Mouse (Mus musculus) thymus, adult 2 months (tissue): ENCODE results near the gene Anp32b.

Source experiments
- CTCF ChIP-seq: fragments of 200-500 bp; IDR thresholded peaks from 2 replicates; pipeline ENCODE4 v1.5.1; 2012; ENCODE audit warnings: mild to moderate bottlenecking, control low read depth, low read length, moderate library complexity, borderline replicate concordance; ENCODE audit not compliant: control insufficient read depth, poor library complexity, insufficient read depth; ENCODE audit errors: extremely low read depth
- POLR2A ChIP-seq: fragments of 200-500 bp; IDR thresholded peaks from 2 replicates; pipeline ENCODE4 v1.6.1; 2012; ENCODE audit warnings: mild to moderate bottlenecking, low read length, control low read depth, moderate library complexity; ENCODE audit not compliant: control insufficient read depth, poor library complexity, insufficient read depth; ENCODE audit errors: extremely low read depth

- TF ChIP-seq CTCF (no peak), POLR2A (no peak)
Observed at GRCm38 (mm10) chr4:46445237-46445945, 5.3 kb upstream of the Anp32b start.
